ENCODE assay signal across 10 mouse cellular contexts in genomic region chr4:57569711-57570110, GRCm38 (mm10). TPM values are rescaled to one million over a fixed set of nuclear protein-coding genes. Genes with fewer than 3 reads are reported as not detected.
A peak's percentile ranks its signal among the peaks of the same experiment; 100 is the strongest.
DNase-seq lines count a peak whose midpoint lies in the region; ATAC-seq lines count a peak whose summit lies in the region.
"Had no signal": no experiment of that assay in that cellular context is flagged by ENCODE, and none has a peak within 500 bp of the region (broad histone marks: within the 10 kb centered on the region; RNA-seq: fewer than 3 reads in every experiment).

No protein-coding gene starts in this region.

- no peak overlapping the region for H3K9ac ChIP-seq in hindbrain, embryonic 14.5 days
- H3K9ac ChIP-seq: midbrain, embryonic 12.5 days had no signal

- no peak overlapping the region for H3K27ac ChIP-seq in embryonic facial prominence, embryonic 10.5 days (replicated peaks)
- no peak overlapping the region for H3K27ac ChIP-seq in hindbrain, embryonic 14.5 days
- H3K27ac ChIP-seq: midbrain, embryonic 12.5 days had no signal

- intact Hi-C loops in gastrocnemius, postnatal 14 days (cut with DNase I; ENCODE audit: low total_unique reads): no loop called here

- H3K27me3 ChIP-seq in embryonic facial prominence, embryonic 10.5 days (replicated peaks; ENCODE audit: low read depth, poor library complexity, severe bottlenecking): peaks cover 26% of the 10 kb centered on the region
- 0 out of 2 replicates have a peak, but pooled peaks cover 4% of the 10 kb centered on the region for H3K27me3 ChIP-seq in hindbrain, embryonic 14.5 days (ENCODE audit: control insufficient read depth, insufficient read depth, low read length)

- no peaks in the 10 kb centered on the region for H3K9me3 ChIP-seq in embryonic facial prominence, embryonic 10.5 days
- H3K9me3 ChIP-seq in hindbrain, embryonic 14.5 days (ENCODE audit: control insufficient read depth, low read length): no peaks in the 10 kb centered on the region
- H3K9me3 ChIP-seq: midbrain, embryonic 12.5 days had no signal

- DNase-seq in gastrocnemius, postnatal 14 days: peak; percentile 15
- no peak for DNase-seq in gastrocnemius, adult 18-20 months (ENCODE audit: low spot score)
- no peak for DNase-seq in embryonic facial prominence, embryonic 10.5 days (ENCODE audit: low spot score)
- DNase-seq in hindbrain, embryonic 14.5 days (ENCODE audit: low spot score): no peak
- DNase-seq in lung, postnatal 36 days: peak; percentile 46
- DNase-seq in right cerebral cortex, postnatal 36 days (ENCODE audit: low spot score in 2 of 2): no peak
- no peak for DNase-seq in cerebellum, adult 11-12 months
- DNase-seq in kidney, postnatal 36 days: no peak

- WGBS in embryonic facial prominence, embryonic 10.5 days: 62% methylated on average over 6 of the region's 6 CpGs
- WGBS in hindbrain, embryonic 14.5 days: 58% methylated on average over 6 of the region's 6 CpGs

- H3K4me2 ChIP-seq in hindbrain, embryonic 14.5 days (replicated peaks): peak overlapping the region; percentile 85; the same call in 1 of the 2 replicates
- H3K4me2 ChIP-seq: midbrain, embryonic 12.5 days had no signal

- peaks cover 35% of the 10 kb centered on the region for H3K4me1 ChIP-seq in embryonic facial prominence, embryonic 10.5 days
- H3K4me1 ChIP-seq in hindbrain, embryonic 14.5 days (replicated peaks; ENCODE audit: control insufficient read depth, insufficient read depth, low read length): peaks cover 10% of the 10 kb centered on the region; the same call in 1 of the 2 replicates

- no peaks in the 10 kb centered on the region for H3K36me3 ChIP-seq in embryonic facial prominence, embryonic 10.5 days (replicated peaks)
- H3K36me3 ChIP-seq in hindbrain, embryonic 14.5 days (replicated peaks; ENCODE audit: control insufficient read depth, insufficient read depth): no peaks in the 10 kb centered on the region
- H3K36me3 ChIP-seq: midbrain, embryonic 12.5 days had no signal

- peak overlapping the region; percentile 79; the same call in 1 of the 2 replicates for H3K4me3 ChIP-seq in embryonic facial prominence, embryonic 10.5 days
- H3K4me3 ChIP-seq in hindbrain, embryonic 14.5 days (replicated peaks; ENCODE audit: low read length): no peak overlapping the region
- H3K4me3 ChIP-seq: midbrain, embryonic 12.5 days had no signal

- ATAC-seq in hindbrain, embryonic 14.5 days (ENCODE audit: low FRiP score): no peak
- ATAC-seq: activated CD4-positive, CD25-positive, alpha-beta regulatory T cell, adult 4 months had no signal

RNA-seq across cellular contexts. Expression of gene Pakap, which starts 1.7 kb away (rescaled TPM):
- total RNA-seq in gastrocnemius, postnatal 14 days (2021): 10 to 100 TPM in 1 of 2 experiments, 1 to 10 TPM in 1; 8.8 to 10.9 TPM
- 1 to 10 TPM; 2.8 to 4.8 TPM for total RNA-seq in gastrocnemius, adult 18-20 months (2021)
- polyA plus RNA-seq in embryonic facial prominence, embryonic 10.5 days (2016; fragmentation: Nextera tagmentation; extraction: Ambion mirVana): 25.3 and 25.8 TPM in 2 replicates
- 12.1 and 12.6 TPM in 2 replicates for polyA plus RNA-seq in hindbrain, embryonic 14.5 days (2014; fragmentation: Nextera tagmentation; extraction: Ambion mirVana)

Comparison
In these comparisons a context has a peak if more than half of its experiments do, and no peak if none do; other contexts are left out.
1. DNase-seq: peak in gastrocnemius, postnatal 14 days (single experiment) and lung, postnatal 36 days (single experiment); none in gastrocnemius, adult 18-20 months (single experiment), embryonic facial prominence, embryonic 10.5 days (single experiment), hindbrain, embryonic 14.5 days (single experiment), right cerebral cortex, postnatal 36 days (0 of 2), cerebellum, adult 11-12 months (single experiment) and kidney, postnatal 36 days (0 of 2).